Mouse (Mus musculus): ENCODE measurements at regions not wholly inside any gene's neighbourhood (a gene's known extent, or its start where the extent isn't known, plus 50 kb on each side); places are given as distances from the start of the nearest gene placed in this dataset.

DNA sequence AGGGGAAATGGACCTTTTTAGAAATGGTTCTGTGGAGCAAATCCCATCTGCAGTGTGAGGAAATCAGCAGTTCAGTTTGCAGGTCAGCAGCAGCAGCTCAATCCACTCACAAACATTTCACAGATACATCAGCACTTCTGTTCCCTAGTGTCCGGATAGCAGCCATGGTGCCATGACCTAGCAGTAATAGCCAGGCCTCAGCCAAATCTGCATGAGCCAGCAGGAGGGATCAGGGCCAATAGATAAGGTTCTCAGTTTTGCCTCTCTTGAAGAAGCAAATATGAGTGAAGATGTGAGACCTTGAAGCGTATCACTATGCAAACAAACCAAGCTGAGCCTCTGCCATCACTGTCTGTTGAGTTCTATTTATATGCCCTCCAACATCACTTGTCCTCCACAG lies 380.7 kb upstream of the Chrm3 start:
- 90% methylated on average over 2 of the region's 2 CpGs for WGBS
- Histone ChIP-seq H3K27me3 (replicated peaks; ENCODE audit: low read depth, poor library complexity, severe bottlenecking) (no peaks in the 10 kb centered on the region), H3K4me3 (no peak overlapping the region), H3K9me3 (no peaks in the 10 kb centered on the region), H3K4me1 (no peaks in the 10 kb centered on the region), H3K27ac (replicated peaks) (no peak overlapping the region), H3K36me3 (replicated peaks) (no peaks in the 10 kb centered on the region)
- DNase-seq (ENCODE audit: low spot score) = no peak

GRCm38 (mm10) chr13:10725745-10726171 lies 365.1 kb upstream of the Chrm3 start:
- no peaks in the 10 kb centered on the region for H3K36me3 ChIP-seq (replicated peaks)
- H3K4me3 ChIP-seq = no peak overlapping the region
- no peaks in the 10 kb centered on the region for H3K9me3 ChIP-seq
- 81% methylated on average over 3 of the region's 3 CpGs for WGBS
- no peak overlapping the region for H3K27ac ChIP-seq (replicated peaks)
- H3K4me1 ChIP-seq = no peaks in the 10 kb centered on the region
- no peak for DNase-seq (ENCODE audit: low spot score)
- no peaks in the 10 kb centered on the region for H3K27me3 ChIP-seq (replicated peaks; ENCODE audit: low read depth, poor library complexity, severe bottlenecking)

- H3K4me3 ChIP-seq = no peak overlapping the region
- H3K9me3 ChIP-seq = no peaks in the 10 kb centered on the region
- 75% methylated on average over 5 of the region's 5 CpGs for WGBS
- H3K36me3 ChIP-seq (replicated peaks) = no peaks in the 10 kb centered on the region
- no peaks in the 10 kb centered on the region for H3K27me3 ChIP-seq (replicated peaks; ENCODE audit: low read depth, poor library complexity, severe bottlenecking)
- H3K27ac ChIP-seq (replicated peaks) = no peak overlapping the region
- no peak for DNase-seq (ENCODE audit: low spot score)
- no peaks in the 10 kb centered on the region for H3K4me1 ChIP-seq
These were observed 364.7 kb upstream of the Chrm3 start for GRCm38 (mm10) chr13:10725335-10725734.

DNA sequence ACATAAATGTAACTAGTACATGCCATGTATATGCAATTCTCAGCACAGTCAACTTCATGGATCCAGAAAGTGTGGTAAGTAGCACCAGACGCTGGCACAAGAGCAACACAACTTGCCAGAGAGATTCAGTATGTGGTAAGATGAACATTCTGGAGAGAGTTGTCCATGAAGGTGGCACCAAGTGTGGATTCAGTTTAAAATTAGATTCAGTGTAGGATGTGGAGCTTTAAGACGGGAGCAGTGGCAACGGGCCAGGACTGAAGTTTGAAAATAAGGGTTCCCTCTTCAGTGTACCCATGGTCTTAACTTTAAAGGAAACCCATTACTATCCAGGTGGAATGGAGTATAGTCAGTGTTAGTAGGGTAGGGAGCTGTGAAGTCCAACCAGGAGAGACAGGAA lies 360.0 kb upstream of the Chrm3 start:
- H3K4me3 ChIP-seq = no peak overlapping the region
- H3K9me3 ChIP-seq = no peaks in the 10 kb centered on the region
- no peaks in the 10 kb centered on the region for H3K27me3 ChIP-seq (replicated peaks; ENCODE audit: low read depth, poor library complexity, severe bottlenecking)
- no peaks in the 10 kb centered on the region for H3K36me3 ChIP-seq (replicated peaks)
- WGBS = 90% methylated on average over 3 of the region's 3 CpGs
- no peak overlapping the region for H3K27ac ChIP-seq (replicated peaks)
- H3K4me1 ChIP-seq = no peaks in the 10 kb centered on the region
- no peak for DNase-seq (ENCODE audit: low spot score)

DNA sequence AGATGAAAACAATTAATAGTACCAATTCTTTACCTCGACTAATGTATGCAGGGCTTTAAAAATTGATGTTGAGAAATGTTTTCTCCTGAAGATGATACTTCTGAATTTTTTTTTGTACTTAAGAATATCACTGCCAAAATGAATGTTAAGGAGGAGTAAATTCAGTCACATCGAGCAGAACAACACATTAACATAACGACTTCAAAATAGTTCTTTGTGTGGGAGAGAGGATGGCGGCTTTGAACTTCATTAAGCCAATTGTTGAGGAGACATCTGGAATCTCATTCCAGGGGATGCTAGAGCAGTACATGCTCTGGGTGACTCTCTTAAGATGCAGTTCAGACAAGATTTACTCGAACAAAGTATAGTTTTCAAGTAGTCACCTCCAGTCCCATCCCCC lies 350.8 kb upstream of the Chrm3 start:
- H3K4me1 ChIP-seq = no peaks in the 10 kb centered on the region
- no peaks in the 10 kb centered on the region for H3K36me3 ChIP-seq (replicated peaks)
- DNase-seq (ENCODE audit: low spot score) = no peak
- no peaks in the 10 kb centered on the region for H3K27me3 ChIP-seq (replicated peaks; ENCODE audit: low read depth, poor library complexity, severe bottlenecking)
- H3K4me3 ChIP-seq = no peak overlapping the region
- 78% methylated on average over 5 of the region's 5 CpGs for WGBS
- H3K9me3 ChIP-seq = no peaks in the 10 kb centered on the region
- H3K27ac ChIP-seq (replicated peaks) = no peak overlapping the region

- no peak overlapping the region for H3K27ac ChIP-seq (replicated peaks)
- no peak overlapping the region for H3K4me3 ChIP-seq
- no peaks in the 10 kb centered on the region for H3K4me1 ChIP-seq
- H3K9me3 ChIP-seq = no peaks in the 10 kb centered on the region
- H3K27me3 ChIP-seq (replicated peaks; ENCODE audit: low read depth, poor library complexity, severe bottlenecking) = no peaks in the 10 kb centered on the region
- WGBS = 84% methylated on average over 4 of the region's 4 CpGs
- no peaks in the 10 kb centered on the region for H3K36me3 ChIP-seq (replicated peaks)
- DNase-seq (ENCODE audit: low spot score) = no peak
These were observed 350.3 kb upstream of the Chrm3 start for GRCm38 (mm10) chr13:10710909-10711308.

- no peak overlapping the region for H3K27ac ChIP-seq (replicated peaks)
- no peaks in the 10 kb centered on the region for H3K36me3 ChIP-seq (replicated peaks)
- no peaks in the 10 kb centered on the region for H3K4me1 ChIP-seq
- DNase-seq (ENCODE audit: low spot score) = no peak
- 90% methylated on average over 5 of the region's 5 CpGs for WGBS
- no peaks in the 10 kb centered on the region for H3K9me3 ChIP-seq
- no peak overlapping the region for H3K4me3 ChIP-seq
- H3K27me3 ChIP-seq (replicated peaks; ENCODE audit: low read depth, poor library complexity, severe bottlenecking) = no peaks in the 10 kb centered on the region
These were observed 336.5 kb upstream of the Chrm3 start for GRCm38 (mm10) chr13:10697146-10697545.

GRCm38 (mm10) chr13:10696181-10696977 lies 335.7 kb upstream of the Chrm3 start:
- Histone ChIP-seq H3K27ac (replicated peaks) (no peak overlapping the region), H3K36me3 (replicated peaks) (no peaks in the 10 kb centered on the region), H3K4me3 (no peak overlapping the region), H3K4me1 (no peaks in the 10 kb centered on the region), H3K27me3 (replicated peaks; ENCODE audit: low read depth, poor library complexity, severe bottlenecking) (no peaks in the 10 kb centered on the region), H3K9me3 (no peaks in the 10 kb centered on the region)
- no peak for DNase-seq (ENCODE audit: low spot score)
- 77% methylated on average over 1 of the region's 1 CpGs for WGBS

DNA sequence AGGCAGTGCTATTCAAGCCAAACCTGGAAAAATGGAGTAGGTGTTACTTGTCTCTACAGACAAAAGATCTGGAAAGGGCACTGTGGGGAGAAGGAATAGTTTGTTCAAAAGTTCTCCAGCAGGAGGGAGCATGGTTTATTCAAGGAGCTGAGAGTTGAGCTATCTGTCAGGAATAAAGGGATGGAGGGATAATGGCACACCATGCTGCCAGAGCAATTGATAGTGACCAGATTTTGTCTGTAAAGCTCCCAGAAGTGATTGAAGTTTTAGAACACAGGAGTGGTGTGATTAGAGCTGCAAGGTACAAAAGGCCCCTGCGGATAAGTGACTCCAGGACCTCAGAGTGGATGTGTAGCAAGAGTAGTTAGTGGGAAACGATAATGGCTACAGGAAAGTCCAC lies 330.7 kb upstream of the Chrm3 start:
- Histone ChIP-seq H3K9me3 (no peaks in the 10 kb centered on the region), H3K36me3 (replicated peaks) (no peaks in the 10 kb centered on the region), H3K27me3 (replicated peaks; ENCODE audit: low read depth, poor library complexity, severe bottlenecking) (no peaks in the 10 kb centered on the region), H3K4me1 (no peaks in the 10 kb centered on the region), H3K27ac (replicated peaks) (no peak overlapping the region), H3K4me3 (no peak overlapping the region)
- 54% methylated on average over 2 of the region's 2 CpGs for WGBS
- no peak for DNase-seq (ENCODE audit: low spot score)

DNA sequence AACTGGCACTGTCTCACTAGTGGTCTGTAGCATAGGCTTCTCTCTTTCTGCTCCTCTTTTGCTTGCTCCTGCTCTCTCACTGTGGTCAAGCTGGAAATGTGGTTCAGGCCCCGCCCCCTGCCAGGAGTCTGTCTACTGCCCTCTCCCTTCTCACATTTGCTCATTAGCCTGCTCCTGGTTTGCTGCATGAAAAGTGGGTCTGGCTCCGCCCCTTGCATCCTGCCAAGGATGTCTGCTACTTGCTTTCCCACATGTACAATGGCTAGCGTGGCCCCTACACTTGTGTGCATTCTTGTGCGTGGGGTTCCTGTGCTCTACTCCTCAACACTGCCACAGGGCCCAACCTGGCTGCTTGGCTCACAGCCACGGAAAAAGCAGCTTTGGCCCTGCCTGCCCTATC lies 326.7 kb upstream of the Chrm3 start:
- Histone ChIP-seq H3K4me1 (no peaks in the 10 kb centered on the region), H3K4me3 (no peak overlapping the region), H3K27ac (replicated peaks) (no peak overlapping the region), H3K27me3 (replicated peaks; ENCODE audit: low read depth, poor library complexity, severe bottlenecking) (no peaks in the 10 kb centered on the region), H3K36me3 (replicated peaks) (no peaks in the 10 kb centered on the region), H3K9me3 (no peaks in the 10 kb centered on the region)
- DNase-seq (ENCODE audit: low spot score) = no peak
- WGBS = 77% methylated on average over 5 of the region's 5 CpGs

GRCm38 (mm10) chr13:10654086-10654422 lies 293.4 kb upstream of the Chrm3 start:
- DNase-seq (ENCODE audit: low spot score) = no peak
- no peaks in the 10 kb centered on the region for H3K4me1 ChIP-seq
- no peaks in the 10 kb centered on the region for H3K27me3 ChIP-seq (replicated peaks; ENCODE audit: low read depth, poor library complexity, severe bottlenecking)
- H3K4me3 ChIP-seq = no peak overlapping the region
- no peak overlapping the region for H3K27ac ChIP-seq (replicated peaks)
- no peaks in the 10 kb centered on the region for H3K36me3 ChIP-seq (replicated peaks)
- 81% methylated on average over 2 of the region's 2 CpGs for WGBS
- H3K9me3 ChIP-seq = no peaks in the 10 kb centered on the region

- H3K27me3 ChIP-seq (replicated peaks; ENCODE audit: low read depth, poor library complexity, severe bottlenecking) = no peaks in the 10 kb centered on the region
- no peak overlapping the region for H3K4me3 ChIP-seq
- no peak for DNase-seq (ENCODE audit: low spot score)
- no peaks in the 10 kb centered on the region for H3K36me3 ChIP-seq (replicated peaks)
- no peaks in the 10 kb centered on the region for H3K9me3 ChIP-seq
- H3K27ac ChIP-seq (replicated peaks) = no peak overlapping the region
- no peaks in the 10 kb centered on the region for H3K4me1 ChIP-seq
- WGBS = 81% methylated on average over 9 of the region's 9 CpGs
These were observed 292.9 kb upstream of the Chrm3 start for GRCm38 (mm10) chr13:10653376-10654085.

GRCm38 (mm10) chr13:10636859-10637258 lies 276.2 kb upstream of the Chrm3 start:
- no peak overlapping the region for H3K4me3 ChIP-seq
- 83% methylated on average over 4 of the region's 4 CpGs for WGBS
- no peak for DNase-seq (ENCODE audit: low spot score)
- H3K4me1 ChIP-seq = no peaks in the 10 kb centered on the region
- H3K9me3 ChIP-seq = no peaks in the 10 kb centered on the region
- no peaks in the 10 kb centered on the region for H3K27me3 ChIP-seq (replicated peaks; ENCODE audit: low read depth, poor library complexity, severe bottlenecking)
- H3K27ac ChIP-seq (replicated peaks) = no peak overlapping the region
- no peaks in the 10 kb centered on the region for H3K36me3 ChIP-seq (replicated peaks)

All from embryonic facial prominence, embryonic 10.5 days (tissue).